Mouse (Mus musculus): Measurements from ENCODE around the gene Olfr1282. TPM values are rescaled to one million over a fixed set of nuclear protein-coding genes. Genes with fewer than 3 reads are reported as not detected.

Olfr1282 gene
- not detected for polyA plus RNA-seq (2017; shearing (Covaris generic))

DNA sequence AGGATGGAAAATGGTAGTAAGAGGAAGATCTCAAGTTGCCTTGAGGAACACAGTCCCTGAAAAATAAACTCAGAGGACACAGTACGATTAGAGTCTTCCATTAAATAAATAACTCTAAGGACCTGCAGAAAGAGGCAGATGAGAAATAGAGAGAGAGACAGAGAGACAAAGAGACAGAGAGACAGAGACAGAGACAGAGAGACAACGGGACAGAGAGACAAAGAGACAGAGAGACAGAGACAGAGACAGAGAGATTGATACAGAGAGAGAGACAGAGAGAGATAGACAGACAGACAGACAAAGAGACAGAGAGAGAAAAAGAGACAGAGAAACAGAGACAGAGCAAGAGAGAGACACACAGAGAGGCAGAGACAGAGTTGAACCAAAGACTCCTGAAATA, at the start of gene Olfr1282:
Gene Olfr1282, minus strand, starts transcription at position 101 of the 400 bp plus-strand sequence.

DNA sequence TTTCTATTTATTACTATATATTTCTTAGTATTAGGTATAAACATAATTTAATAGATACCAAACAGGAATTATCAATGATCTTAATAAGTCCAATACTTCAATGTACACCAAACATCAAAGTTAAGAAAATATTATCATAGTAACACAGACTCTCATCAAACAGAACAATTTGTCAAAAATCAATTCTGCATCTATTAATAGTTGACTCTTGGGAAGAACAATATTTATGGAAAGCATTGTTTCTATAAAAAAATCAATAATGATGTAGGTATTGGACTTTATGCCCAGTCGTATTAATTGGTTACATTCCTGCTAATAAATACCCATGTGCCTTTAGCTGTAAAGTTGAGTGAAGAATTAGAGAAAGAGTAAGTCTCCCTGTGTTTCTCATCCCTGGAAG, 39.3 kb upstream of the Olfr1282 start, which contains the start of gene Olfr1284:
Gene Olfr1284, plus strand, starts transcription at position 301 of the 400 bp plus-strand sequence.

GRCm38 (mm10) chr2:111366490-111366889, 30.6 kb upstream of the Olfr1282 start, which contains the start of gene Olfr1283:
Olfr1283 (plus strand) TSS chr2:111366790.

GRCm38 (mm10) chr2:111326220-111326619, 9.7 kb downstream of the Olfr1282 start, which contains the start of gene Olfr1281:
Olfr1281 (plus strand) TSS chr2:111326520.

DNA sequence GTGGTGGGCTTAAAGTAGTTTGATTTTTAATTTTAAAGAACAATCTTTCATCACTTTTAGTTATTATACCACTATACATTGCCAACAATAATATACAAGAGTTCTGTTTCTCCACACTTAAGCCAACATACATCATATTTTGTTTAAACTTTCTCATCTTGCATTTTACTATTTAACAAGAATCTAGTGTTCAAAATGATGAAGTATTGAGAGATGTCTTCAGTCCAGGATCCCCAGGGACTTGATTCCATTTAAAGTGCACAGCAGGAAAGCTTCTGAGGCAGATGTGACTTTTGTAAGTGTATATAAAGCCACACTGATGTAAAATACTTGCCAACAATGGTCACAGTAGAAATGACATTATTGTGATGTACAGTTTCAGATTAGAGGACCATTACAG, 22.2 kb downstream of the Olfr1282 start, which contains the start of gene Olfr1280:
Gene Olfr1280, plus strand, starts transcription at position 301 of the 400 bp plus-strand sequence.

GRCm38 (mm10) chr2:111300374-111300773, 35.5 kb downstream of the Olfr1282 start, which contains the start of gene Olfr1279:
Olfr1279 (plus strand) TSS chr2:111300635.

GRCm38 (mm10) chr2:111289836-111290235, 46.0 kb downstream of the Olfr1282 start, which contains the start of gene Olfr1278:
Olfr1278 (plus strand) TSS chr2:111290136.

Other genes starting within 250 kb of the Olfr1282 start
- not detected for gene Gm13941, start 230.1 kb downstream of the Olfr1282 start, polyA plus RNA-seq (2017; shearing (Covaris generic))
- not detected for gene Gm15130, start 183.1 kb downstream of the Olfr1282 start, polyA plus RNA-seq (2017; shearing (Covaris generic))
- gene 4930430A15Rik, start 106.5 kb downstream of the Olfr1282 start, polyA plus RNA-seq (2017; shearing (Covaris generic)): not detected
- gene Olfr1275, start 100.8 kb downstream of the Olfr1282 start, polyA plus RNA-seq (2017; shearing (Covaris generic)): not detected
- not detected for gene Olfr1276, start 81.6 kb downstream of the Olfr1282 start, polyA plus RNA-seq (2017; shearing (Covaris generic))
- gene Olfr1277, start 62.0 kb downstream of the Olfr1282 start, polyA plus RNA-seq (2017; shearing (Covaris generic)): 0.07 TPM
- not detected for gene Olfr1278, start 45.9 kb downstream of the Olfr1282 start, polyA plus RNA-seq (2017; shearing (Covaris generic))
- not detected for gene Olfr1279, start 35.4 kb downstream of the Olfr1282 start, polyA plus RNA-seq (2017; shearing (Covaris generic))
- gene Olfr1280, start 22.1 kb downstream of the Olfr1282 start, polyA plus RNA-seq (2017; shearing (Covaris generic)): not detected
- gene Olfr1281, start 9.6 kb downstream of the Olfr1282 start, polyA plus RNA-seq (2017; shearing (Covaris generic)): not detected
- not detected for gene Olfr1283, start 30.7 kb upstream of the Olfr1282 start, polyA plus RNA-seq (2017; shearing (Covaris generic))
- gene Olfr1284, start 39.4 kb upstream of the Olfr1282 start, polyA plus RNA-seq (2017; shearing (Covaris generic)): not detected
- not detected for gene Olfr1286, start 87.0 kb upstream of the Olfr1282 start, polyA plus RNA-seq (2017; shearing (Covaris generic))
- not detected for gene Olfr1287, start 113.1 kb upstream of the Olfr1282 start, polyA plus RNA-seq (2017; shearing (Covaris generic))
- gene Olfr1288, start 138.0 kb upstream of the Olfr1282 start, polyA plus RNA-seq (2017; shearing (Covaris generic)): not detected
- gene Olfr1289, start 144.7 kb upstream of the Olfr1282 start, polyA plus RNA-seq (2017; shearing (Covaris generic)): not detected
- not detected for gene Olfr1290, start 157.8 kb upstream of the Olfr1282 start, polyA plus RNA-seq (2017; shearing (Covaris generic))
- gene Olfr1291-ps1, start 161.1 kb upstream of the Olfr1282 start, polyA plus RNA-seq (2017; shearing (Covaris generic)): 0.10 TPM
- not detected for gene Olfr1293-ps, start 189.1 kb upstream of the Olfr1282 start, polyA plus RNA-seq (2017; shearing (Covaris generic))
- gene Olfr1294, start 204.2 kb upstream of the Olfr1282 start, polyA plus RNA-seq (2017; shearing (Covaris generic)): not detected
- gene Olfr1295, start 233.6 kb upstream of the Olfr1282 start, polyA plus RNA-seq (2017; shearing (Covaris generic)): not detected